Mouse (Mus musculus) left cerebral cortex, adult 2 months (tissue): ENCODE results near the gene Ar. TPM values are rescaled to one million over a fixed set of nuclear protein-coding genes. Genes with fewer than 3 reads are reported as not detected.

Experiments used
- DNase-seq, 2 experiments: peaks; one replicate each; pipeline ENCODE4 v3.0.0; 2021 to 2022; ENCODE audit warnings: low spot score in 2 of 2, mixed read lengths in 1 of 2; ENCODE audit errors: extremely low spot score in 1 of 2
- H3K27ac ChIP-seq: fragments of 200-600 bp; 2 replicates; pipeline ENCODE4 v1.8.1; 2022
- H3K4me3 ChIP-seq: fragments of 200-600 bp; 2 replicates; pipeline ENCODE4 v1.8.1; 2022
- CTCF ChIP-seq: fragments of 200-600 bp; IDR thresholded peaks from 2 replicates; pipeline ENCODE4 v1.8.1; 2022; ENCODE audit warnings: antibody characterized with exemption, mild to moderate bottlenecking, moderate library complexity
- intact Hi-C: fragments of 180-260 bp; cut with DNase I; formaldehyde crosslinking; loops from one replicate; pipeline ENCODE4 v1.15.1; 2025
- total RNA-seq, 2 experiments: library from RNA; stranded (reverse); gene quantifications; 2 replicates each; pipeline ENCODE4 v1.2.3; 2021

Gene Ar
- total RNA-seq, 2 experiments from 2014 or later: 15.4 to 15.6 TPM

DNA sequence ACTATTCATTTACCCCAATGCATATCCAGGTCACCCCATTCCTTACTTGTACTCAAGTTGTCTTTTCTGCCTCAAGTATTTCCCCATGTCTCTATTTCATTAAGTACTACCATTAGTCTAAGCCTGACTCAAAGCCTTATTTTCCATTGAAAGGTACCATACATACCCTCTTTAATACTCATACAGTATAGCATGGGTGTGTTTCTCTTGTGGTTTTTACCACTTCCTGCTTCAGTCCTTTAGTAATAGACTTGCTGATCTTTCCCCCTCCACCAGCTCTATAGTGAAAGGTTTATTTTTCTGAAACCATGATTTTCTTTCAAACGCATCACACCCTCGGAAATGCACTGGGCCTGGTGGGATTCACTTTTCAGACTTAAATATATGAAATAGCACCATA is 117.2 kb downstream of the Ar start:
- no peak for TF ChIP-seq CTCF
- intact Hi-C loops: no loop called here
- no peak overlapping the region for H3K4me3 ChIP-seq
- H3K27ac ChIP-seq: no peak overlapping the region
- DNase-seq: no peak

- no peak overlapping the region for H3K4me3 ChIP-seq
- TF ChIP-seq CTCF: no peak
- DNase-seq: no peak
- intact Hi-C loops: no loop called here
- H3K27ac ChIP-seq: no peak overlapping the region
Measured at GRCm38 (mm10) chrX:98271361-98271760, 122.8 kb downstream of the Ar start.

DNA sequence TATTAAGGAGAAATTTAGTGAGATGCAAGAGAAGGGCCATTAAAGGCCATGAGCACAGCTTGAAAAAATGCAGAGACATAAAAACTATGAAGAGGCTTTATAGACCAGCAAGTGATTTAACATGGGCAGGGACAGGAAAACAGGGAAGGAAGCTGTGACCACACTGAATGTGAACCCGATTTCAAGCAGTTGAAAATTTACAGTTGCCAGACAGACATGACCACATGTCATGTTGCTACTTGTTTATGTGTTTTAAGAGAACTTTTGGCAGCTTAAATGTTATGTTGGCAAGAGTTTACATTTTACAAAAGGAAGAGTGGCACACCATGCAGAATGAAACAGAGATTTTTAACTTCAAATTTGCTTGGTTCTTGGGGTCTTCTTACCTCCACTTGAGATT is 143.2 kb downstream of the Ar start:
- Histone ChIP-seq H3K4me3 (no peak overlapping the region), H3K27ac (no peak overlapping the region)
- no peak for DNase-seq
- no peak for TF ChIP-seq CTCF
- intact Hi-C loops: no loop called here

GRCm38 (mm10) chrX:98300685-98301084 is 152.1 kb downstream of the Ar start:
- TF ChIP-seq CTCF: no peak
- no peak for DNase-seq
- intact Hi-C loops: no loop called here
- H3K4me3 ChIP-seq: no peak overlapping the region
- H3K27ac ChIP-seq: no peak overlapping the region

DNA sequence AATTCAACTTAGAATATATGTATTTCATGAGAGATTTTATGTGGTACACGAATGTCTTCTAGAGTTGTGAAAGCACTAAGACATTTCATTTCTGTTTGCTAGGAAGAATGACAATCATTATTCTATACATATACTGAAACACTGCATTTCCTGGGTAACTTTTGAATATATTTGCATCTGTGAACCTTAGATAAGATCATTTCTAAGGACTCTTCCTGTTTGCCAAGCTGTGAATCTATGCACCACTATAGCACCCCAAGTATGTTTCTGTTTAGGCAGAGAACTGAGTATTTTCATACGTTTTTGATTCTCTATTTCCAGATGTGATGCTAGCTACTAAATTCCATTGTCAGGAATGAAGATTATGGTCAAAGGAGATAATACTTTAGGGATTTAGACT is 153.4 kb downstream of the Ar start:
- Histone ChIP-seq H3K4me3 (no peak overlapping the region), H3K27ac (no peak overlapping the region)
- no peak for DNase-seq
- intact Hi-C loops: no loop called here
- TF ChIP-seq CTCF: no peak

DNA sequence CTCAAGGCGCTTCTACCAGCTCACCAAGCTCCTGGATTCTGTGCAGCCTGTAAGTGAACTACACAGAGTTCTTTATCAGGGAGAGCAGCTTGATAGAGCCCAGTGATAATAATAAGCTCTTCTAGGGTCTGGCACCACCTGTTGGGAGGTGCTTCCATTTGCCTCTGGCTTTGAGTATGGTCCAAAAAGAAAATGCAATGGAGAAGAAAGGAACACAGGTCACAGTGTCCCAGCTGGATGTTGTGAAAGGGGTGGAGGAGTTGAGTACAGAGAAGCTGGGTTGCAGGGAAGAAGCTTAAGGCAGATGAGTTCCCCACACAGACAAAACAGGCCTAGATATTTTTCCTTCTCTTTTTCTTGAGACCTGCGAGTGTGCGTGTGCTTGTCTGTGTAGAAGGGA is 167.4 kb downstream of the Ar start:
- no peak overlapping the region for H3K4me3 ChIP-seq
- DNase-seq: no peak
- intact Hi-C loops: no loop called here
- TF ChIP-seq CTCF: no peak
- no peak overlapping the region for H3K27ac ChIP-seq

- no peak for TF ChIP-seq CTCF
- no peak for DNase-seq
- Histone ChIP-seq H3K4me3 (no peak overlapping the region), H3K27ac (no peak overlapping the region)
- intact Hi-C loops: no loop called here
Measured at GRCm38 (mm10) chrX:98317483-98317882, 168.9 kb downstream of the Ar start.

GRCm38 (mm10) chrX:98323105-98323504 is 174.5 kb downstream of the Ar start:
- H3K4me3 ChIP-seq: no peak overlapping the region
- TF ChIP-seq CTCF: no peak
- intact Hi-C loops: no loop called here
- H3K27ac ChIP-seq: no peak overlapping the region
- no peak for DNase-seq

DNA sequence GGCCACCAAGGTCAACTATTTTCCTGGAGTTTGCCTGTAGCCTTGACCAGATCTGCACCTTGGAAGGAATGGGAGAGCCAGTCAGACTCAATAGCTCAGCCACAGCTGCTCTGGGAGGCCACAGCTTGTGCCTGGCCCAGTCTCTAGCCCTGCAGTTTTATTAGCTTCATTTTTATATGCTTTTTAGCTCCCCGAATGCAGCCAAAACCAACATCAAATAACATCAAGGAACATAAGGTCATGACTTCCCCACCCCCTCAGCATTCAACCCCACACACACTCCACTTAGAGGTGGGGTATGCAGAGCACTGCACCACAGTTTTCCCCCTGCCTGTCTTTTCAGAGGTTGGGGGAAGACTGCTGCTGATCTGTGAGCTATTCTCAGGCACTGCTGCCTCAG is 198.9 kb downstream of the Ar start:
- Histone ChIP-seq H3K4me3 (no peak overlapping the region), H3K27ac (no peak overlapping the region)
- DNase-seq: no peak
- no peak for TF ChIP-seq CTCF
- intact Hi-C loops: no loop called here

DNA sequence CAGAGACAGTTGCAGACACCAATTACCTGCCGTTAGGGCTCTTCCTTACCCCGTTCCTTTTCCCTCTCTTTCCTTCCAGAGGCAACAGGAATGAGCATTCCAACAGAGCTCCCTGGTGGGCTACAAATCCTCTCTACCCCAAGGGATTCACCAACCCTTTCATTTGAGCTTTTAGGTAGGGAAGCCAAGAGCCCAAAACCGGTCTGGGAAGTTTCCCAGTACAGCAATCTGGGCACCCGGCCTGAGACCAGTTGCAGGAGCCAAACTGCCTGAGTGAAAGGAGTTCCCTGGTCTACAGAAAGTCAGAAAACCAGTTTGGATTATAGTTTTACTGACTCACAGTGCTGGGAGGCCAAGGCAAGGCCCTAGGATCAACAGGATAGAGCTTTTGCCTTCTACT is 199.5 kb downstream of the Ar start:
- H3K4me3 ChIP-seq: no peak overlapping the region
- intact Hi-C loops: no loop called here
- DNase-seq: no peak

More for the DNA sequence above, 199.5 kb downstream of the Ar start:
- TF ChIP-seq CTCF: no peak
- no peak overlapping the region for H3K27ac ChIP-seq
